ENCODE assay signal across 8 mouse cellular contexts in the genomic region with DNA sequence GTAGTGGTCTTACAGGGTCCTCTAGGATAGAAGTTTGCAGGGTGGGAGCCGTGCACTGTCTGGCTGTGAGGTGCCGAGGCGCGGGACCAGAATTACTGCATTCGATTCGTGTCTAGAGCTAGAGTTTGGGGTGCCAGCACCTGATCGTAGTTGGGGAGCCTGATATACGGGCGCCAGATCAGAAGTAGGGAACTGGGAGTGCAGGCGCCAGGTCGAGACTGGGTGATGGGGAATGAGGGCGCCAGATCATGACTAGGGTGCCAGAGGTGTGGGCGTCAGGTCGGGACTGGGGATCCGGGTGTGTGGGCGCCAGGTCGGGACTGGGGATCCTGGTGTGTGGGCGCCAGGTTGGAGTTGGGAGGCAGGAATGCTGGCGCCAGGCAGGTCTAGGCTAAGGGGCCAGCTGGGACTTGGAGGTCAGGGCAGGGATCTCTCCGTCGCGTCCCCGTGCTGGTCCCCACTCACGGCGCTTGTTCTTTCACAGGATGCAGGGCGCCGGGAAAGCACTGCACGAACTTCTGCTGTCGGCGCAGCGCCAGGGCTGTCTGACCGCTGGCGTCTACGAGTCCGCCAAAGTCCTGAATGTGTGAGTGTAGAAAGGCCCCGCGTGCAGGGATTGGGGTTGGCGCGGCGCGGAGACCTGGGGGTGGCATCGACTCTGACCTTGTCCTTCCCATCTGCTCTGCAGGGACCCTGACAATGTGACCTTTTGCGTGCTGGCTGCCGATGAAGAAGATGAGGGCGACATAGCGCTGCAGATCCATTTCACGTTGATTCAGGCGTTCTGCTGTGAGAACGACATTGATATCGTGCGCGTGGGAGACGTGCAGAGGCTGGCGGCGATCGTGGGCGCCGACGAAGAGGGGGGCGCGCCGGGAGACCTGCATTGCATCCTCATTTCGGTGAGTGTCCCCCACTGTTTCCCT. TPM values are rescaled to one million over a fixed set of nuclear protein-coding genes. Genes with fewer than 3 reads are reported as not detected.
DNase-seq lines count a peak whose midpoint lies in the region; ATAC-seq and TF ChIP-seq lines count a peak whose summit lies in the region.

No protein-coding gene starts in this region.

- peak overlapping the region; percentile 79 for H3K4me3 ChIP-seq in heart, embryonic 15.5 days
- H3K4me3 ChIP-seq in liver, embryonic 15.5 days (replicated peaks): peak overlapping the region; percentile 76
- H3K4me3 ChIP-seq in neural tube, embryonic 13.5 days: peak overlapping the region; percentile 69
- H3K4me3 ChIP-seq in testis, adult 2 months (ENCODE audit: control insufficient read depth, low read depth, low read length): peak overlapping the region; percentile 85

- no peak for TF ChIP-seq CTCF in testis, adult 2 months (IDR thresholded peaks at IDR 0.05; ENCODE audit: control insufficient read depth, insufficient read depth, insufficient replicate concordance, low read depth, low read length)

- peak overlapping the region; percentile 95 for H3K27ac ChIP-seq in heart, embryonic 15.5 days
- peak overlapping the region; percentile 93 for H3K27ac ChIP-seq in liver, embryonic 15.5 days (replicated peaks)
- H3K27ac ChIP-seq in neural tube, embryonic 13.5 days (replicated peaks): peak overlapping the region; percentile 89
- peak overlapping the region; percentile 87 for H3K27ac ChIP-seq in testis, adult 2 months (ENCODE audit: control insufficient read depth, insufficient read depth, low read depth, low read length)

- no peaks in the 10 kb centered on the region for H3K9me3 ChIP-seq in heart, embryonic 15.5 days (replicated peaks)
- H3K9me3 ChIP-seq in liver, embryonic 15.5 days (replicated peaks): no peaks in the 10 kb centered on the region
- H3K9me3 ChIP-seq in neural tube, embryonic 13.5 days: no peaks in the 10 kb centered on the region

- peak; percentile 72 for DNase-seq in A20 (ENCODE audit: low read depth, low spot score)
- DNase-seq in brain, adult 2 months (ENCODE audit: low read depth, low spot score): peak; percentile 73
- DNase-seq in kidney, postnatal 25 days: peak; percentile 85 to 86

- H3K9ac ChIP-seq in heart, embryonic 15.5 days: peak overlapping the region; percentile 87
- H3K9ac ChIP-seq in liver, embryonic 15.5 days: peak overlapping the region; percentile 87
- H3K9ac ChIP-seq in neural tube, embryonic 13.5 days: peak overlapping the region; percentile 81

- TF ChIP-seq POLR2A in testis, adult 2 months (IDR thresholded peaks at IDR 0.05; ENCODE audit: control insufficient read depth, low read depth, low read length): peak; percentile 17; the same call in 1 of the 2 replicates

- peaks cover 12% of the 10 kb centered on the region for H3K27me3 ChIP-seq in heart, embryonic 15.5 days
- H3K27me3 ChIP-seq in liver, embryonic 15.5 days: peaks cover 11% of the 10 kb centered on the region
- H3K27me3 ChIP-seq in neural tube, embryonic 13.5 days: peaks cover 43% of the 10 kb centered on the region
- no peaks in the 10 kb centered on the region for H3K27me3 ChIP-seq in testis, adult 2 months (ENCODE audit: control insufficient read depth, insufficient read depth, low read length)

- ATAC-seq in erythroid progenitor cell, adult 5-6 weeks (replicated peaks; ENCODE audit: low FRiP score, poor library complexity, severe bottlenecking): 0 out of 2 replicates have a peak, but pooled peaks have one; percentile 13
- ATAC-seq in heart, embryonic 15.5 days (replicated peaks; ENCODE audit: insufficient number of reproducible peaks, insufficient read depth, low FRiP score, low read depth): peak; percentile 10
- ATAC-seq in liver, embryonic 15.5 days (ENCODE audit: insufficient read depth): peak; percentile 13; the same call in 1 of the 2 replicates
- ATAC-seq in neural tube, embryonic 13.5 days (ENCODE audit: low read depth): peak; percentile 25

- WGBS in heart, embryonic 15.5 days: under 1% methylated on average over 63 of the region's 63 CpGs
- under 1% methylated on average over 63 of the region's 63 CpGs for WGBS in liver, embryonic 15.5 days (ENCODE audit: insufficient replicate concordance)
- under 1% methylated on average over 63 of the region's 63 CpGs for WGBS in neural tube, embryonic 13.5 days

- peak overlapping the region; percentile 97 for H3K4me2 ChIP-seq in heart, embryonic 15.5 days
- H3K4me2 ChIP-seq in liver, embryonic 15.5 days: peak overlapping the region; percentile 98
- H3K4me2 ChIP-seq in neural tube, embryonic 13.5 days: peak overlapping the region; percentile 86

- peaks cover 44% of the 10 kb centered on the region for H3K4me1 ChIP-seq in heart, embryonic 15.5 days (replicated peaks)
- peaks cover 84% of the 10 kb centered on the region for H3K4me1 ChIP-seq in liver, embryonic 15.5 days (replicated peaks)
- peaks cover 53% of the 10 kb centered on the region for H3K4me1 ChIP-seq in neural tube, embryonic 13.5 days (replicated peaks)
- peaks cover 42% of the 10 kb centered on the region for H3K4me1 ChIP-seq in testis, adult 2 months (ENCODE audit: control insufficient read depth, insufficient read depth, low read length)

- no peaks in the 10 kb centered on the region for H3K36me3 ChIP-seq in heart, embryonic 15.5 days
- H3K36me3 ChIP-seq in liver, embryonic 15.5 days (replicated peaks): no peaks in the 10 kb centered on the region
- H3K36me3 ChIP-seq in neural tube, embryonic 13.5 days: no peaks in the 10 kb centered on the region
- no peaks in the 10 kb centered on the region for H3K36me3 ChIP-seq in testis, adult 2 months (ENCODE audit: control insufficient read depth, insufficient read depth, low read length)

RNA-seq across cellular contexts. Expression of a gene that starts 0.7 kb away (rescaled TPM):
- total RNA-seq in erythroid progenitor cell, adult 5-6 weeks (2015; ENCODE audit: low replicate concordance): 4.3 TPM in 1 of 2 replicates, not detected in the other
- total RNA-seq in erythroid progenitor cell, adult 5-6 weeks (2017; ENCODE audit: low replicate concordance): 9.4 TPM in 1 of 2 replicates, not detected in the other
- 47.3 and 49.1 TPM in 2 replicates for polyA plus RNA-seq in heart, embryonic 15.5 days (2015; fragmentation: Nextera tagmentation; extraction: Ambion mirVana)
- 13.3 and 14.0 TPM in 2 replicates for polyA plus RNA-seq in liver, embryonic 15.5 days (2015; fragmentation: Nextera tagmentation; extraction: Ambion mirVana)
- polyA plus RNA-seq in neural tube, embryonic 13.5 days (2015; fragmentation: Nextera tagmentation; extraction: Ambion mirVana): 96.7 and 118 TPM in 2 replicates
- polyA plus RNA-seq in testis, adult 2 months (2012; rRNA removed): 13.0 and 13.6 TPM in 2 replicates

RNA-seq across cellular contexts. Expression of a gene that starts 53.6 kb away (rescaled TPM):
- 9.6 and 14.1 TPM in 2 replicates for total RNA-seq in erythroid progenitor cell, adult 5-6 weeks (2015; ENCODE audit: low replicate concordance)
- 6.3 and 10.2 TPM in 2 replicates for total RNA-seq in erythroid progenitor cell, adult 5-6 weeks (2017; ENCODE audit: low replicate concordance)
- 14.7 and 19.8 TPM in 2 replicates for polyA plus RNA-seq in heart, embryonic 15.5 days (2015; fragmentation: Nextera tagmentation; extraction: Ambion mirVana)
- 3.8 and 4.6 TPM in 2 replicates for polyA plus RNA-seq in liver, embryonic 15.5 days (2015; fragmentation: Nextera tagmentation; extraction: Ambion mirVana)
- 14.3 TPM in 2 replicates for polyA plus RNA-seq in neural tube, embryonic 13.5 days (2015; fragmentation: Nextera tagmentation; extraction: Ambion mirVana)
- 1.2 and 1.4 TPM in 2 replicates for polyA plus RNA-seq in testis, adult 2 months (2012; rRNA removed)

Comparison
In these comparisons a context has a peak if more than half of its experiments do, and no peak if none do; other contexts are left out.
1. Peak in every context shown above with its lines: DNase-seq, ATAC-seq, H3K4me3 ChIP-seq and H3K27ac ChIP-seq.